Mouse (Mus musculus) right cerebral cortex, postnatal 4 days (tissue): ENCODE results near the gene Cpm.
"Not testable (repeated sequence)": the region's sequence is repeated elsewhere in the genome, so short reads cannot be mapped to it uniquely, and the experiment has no call there.

Source experiments
- DNase-seq: peaks from one replicate; pipeline ENCODE4 v3.0.0-alpha.2; 2022

The Cpm gene

GRCm38 (mm10) chr10:117594291-117594850 lies 34.9 kb upstream of the Cpm start:
- no peak for DNase-seq

GRCm38 (mm10) chr10:117594913-117595312 lies 34.4 kb upstream of the Cpm start:
- DNase-seq, result no peak

- no peak for DNase-seq
Measured at GRCm38 (mm10) chr10:117595442-117596164, 33.7 kb upstream of the Cpm start.

- no peak for DNase-seq
Measured at GRCm38 (mm10) chr10:117596165-117596735, 33.0 kb upstream of the Cpm start.

- no peak for DNase-seq
Measured at GRCm38 (mm10) chr10:117596771-117597324, 32.5 kb upstream of the Cpm start.

GRCm38 (mm10) chr10:117597371-117598265 lies 31.7 kb upstream of the Cpm start:
- not testable (repeated sequence) for DNase-seq

GRCm38 (mm10) chr10:117598266-117598950 lies 30.9 kb upstream of the Cpm start:
- no peak for DNase-seq

- DNase-seq, result not testable (repeated sequence)
Measured at GRCm38 (mm10) chr10:117598951-117599572, 30.2 kb upstream of the Cpm start.

GRCm38 (mm10) chr10:117601146-117602035 lies 27.9 kb upstream of the Cpm start:
- no peak for DNase-seq

- no peak for DNase-seq
Measured at GRCm38 (mm10) chr10:117602325-117603129, 26.8 kb upstream of the Cpm start.

- DNase-seq, result no peak
Measured at GRCm38 (mm10) chr10:117603130-117603833, 26.0 kb upstream of the Cpm start.

- DNase-seq, result no peak
Measured at GRCm38 (mm10) chr10:117603834-117604623, 25.3 kb upstream of the Cpm start.

- no peak for DNase-seq
Measured at GRCm38 (mm10) chr10:117604624-117605282, 24.5 kb upstream of the Cpm start.

- DNase-seq, result no peak
Measured at GRCm38 (mm10) chr10:117605283-117606243, 23.7 kb upstream of the Cpm start.

GRCm38 (mm10) chr10:117606423-117606822 lies 22.9 kb upstream of the Cpm start:
- no peak for DNase-seq

GRCm38 (mm10) chr10:117607051-117607803 lies 22.1 kb upstream of the Cpm start:
- no peak for DNase-seq
